Mouse (Mus musculus) spleen, adult 2 months (tissue): ENCODE data around the gene Snx12. TPM values are rescaled to one million over a fixed set of nuclear protein-coding genes. Genes with fewer than 3 reads are reported as not detected.

Experiments
- DNase-seq, 2 experiments: peaks; one replicate each; pipeline versions ENCODE4 v3.0.0 to v3.0.0-alpha.2; 2012 to 2021; ENCODE audit warnings: low spot score in 2 of 2, low read depth in 1 of 2
- H3K27ac ChIP-seq: fragments of 200-500 bp; 2 replicates; pipeline ENCODE4 v1.5.1; 2012; ENCODE audit warnings: low read length, inconsistent platforms; ENCODE audit not compliant: insufficient read depth
- H3K27me3 ChIP-seq: fragments of 200-500 bp; 2 replicates; pipeline ENCODE4 v1.6.1; 2012; ENCODE audit warnings: mild to moderate bottlenecking, moderate library complexity, low read length, inconsistent platforms; ENCODE audit not compliant: control insufficient read depth, insufficient read depth
- H3K36me3 ChIP-seq: fragments of 200-500 bp; 2 replicates; pipeline ENCODE4 v1.6.1; 2012; ENCODE audit warnings: mild to moderate bottlenecking, low read length, inconsistent platforms; ENCODE audit not compliant: control insufficient read depth, insufficient read depth
- H3K4me1 ChIP-seq: fragments of 200-500 bp; 2 replicates; pipeline ENCODE4 v1.6.1; 2011; ENCODE audit warnings: inconsistent platforms; ENCODE audit not compliant: control insufficient read depth, insufficient read depth, insufficient read length
- H3K4me3 ChIP-seq: fragments of 200-500 bp; 2 replicates; pipeline ENCODE4 v1.5.1; 2011; ENCODE audit warnings: mild to moderate bottlenecking, inconsistent platforms; ENCODE audit not compliant: insufficient read depth, insufficient read length; ENCODE audit errors: extremely low read depth
- CTCF ChIP-seq: fragments of 200-500 bp; IDR thresholded peaks from 2 replicates; pipeline ENCODE4 v1.5.1; 2011; ENCODE audit warnings: mild to moderate bottlenecking, inconsistent platforms; ENCODE audit not compliant: insufficient read depth, insufficient read length, insufficient replicate concordance; ENCODE audit errors: extremely low read depth
- POLR2A ChIP-seq: fragments of 200-500 bp; IDR thresholded peaks from 2 replicates; pipeline ENCODE4 v1.6.1; 2011; ENCODE audit warnings: low read depth, low read length, inconsistent platforms
- WGBS: fragments of 180-500 bp; shearing (Covaris S2); methylation state at CpG from one replicate; pipeline ENCODE4 v1.1.7; 2018; 5-methylcytosine and 5-hydroxymethylcytosine counted together
- polyA plus RNA-seq: library from polyadenylated mRNA; depleted of rRNA; stranded (reverse); fragments of >200 nt; gene quantifications from 2 replicates; pipeline ENCODE4 v1.2.3, GENCODE M21; 2012; rRNA removed

Snx12 gene
- 7.7 and 11.9 TPM in 2 replicates for polyA plus RNA-seq

- TF ChIP-seq POLR2A, result peak; percentile 4; the same call in 1 of the 2 replicates
- TF ChIP-seq CTCF, result no peak
Measured at GRCm38 (mm10) chrX:101221834-101222795, at the start of gene Snx12. TSS of gene Snx12 (minus strand) at chrX:101222563.

GRCm38 (mm10) chrX:101268755-101269124 lies 46.4 kb upstream of the Snx12 start, which contains the start of gene Gm20489:
TSS of gene Gm20489 (minus strand) at chrX:101269023.
- no peak for DNase-seq
- no peaks in the 10 kb centered on the region for H3K27me3 ChIP-seq
- peak within 1 kb of the TSS; percentile 98 for H3K27ac ChIP-seq
- WGBS, result 37% methylated on average over 3 of the region's 3 CpGs
- TF ChIP-seq POLR2A, result no peak
- TF ChIP-seq CTCF, result no peak
- H3K4me3 ChIP-seq, result peak within 1 kb of the TSS; percentile 65
- peaks cover 6% of the 10 kb centered on the region; the same call in 1 of the 2 replicates for H3K4me1 ChIP-seq
- H3K36me3 ChIP-seq, result peaks cover 12% of the 10 kb centered on the region; the same call in 1 of the 2 replicates

More at GRCm38 (mm10) chrX:101221834-101222795, at the start of gene Snx12:
- 29% methylated on average over 55 of the region's 55 CpGs for WGBS
- Histone ChIP-seq H3K36me3 (no peaks in the 10 kb centered on the region), H3K27ac (peak within 1 kb of the TSS; percentile 88), H3K27me3 (no peaks in the 10 kb centered on the region), H3K4me1 (no peaks in the 10 kb centered on the region), H3K4me3 (peak within 1 kb of the TSS; percentile 84)
- peak; percentile 68 to 85 for DNase-seq

- Histone ChIP-seq H3K36me3 (peaks cover 13% of the 10 kb centered on the region; the same call in 1 of the 2 replicates), H3K27ac (peak within 1 kb of the TSS; percentile 98), H3K4me1 (peaks cover 6% of the 10 kb centered on the region; the same call in 1 of the 2 replicates), H3K27me3 (no peaks in the 10 kb centered on the region), H3K4me3 (peak within 1 kb of the TSS; percentile 65)
- TF ChIP-seq CTCF, result no peak
- peak; percentile 78 for TF ChIP-seq POLR2A
- WGBS, result 26% methylated on average over 5 of the region's 5 CpGs
- peak; percentile 58 to 91 for DNase-seq
Measured at GRCm38 (mm10) chrX:101268025-101268754, 45.8 kb upstream of the Snx12 start, which contains the start of gene Il2rg. TSS of gene Il2rg (minus strand) at chrX:101268255.

GRCm38 (mm10) chrX:101266631-101267030 lies 44.3 kb upstream of the Snx12 start:
- peaks cover 16% of the 10 kb centered on the region for H3K36me3 ChIP-seq
- no peaks in the 10 kb centered on the region for H3K27me3 ChIP-seq
- TF ChIP-seq CTCF (no peak), POLR2A (no peak)
- no peak for DNase-seq
- peak overlapping the region; percentile 65 for H3K4me3 ChIP-seq
- H3K4me1 ChIP-seq, result peaks cover 6% of the 10 kb centered on the region; the same call in 1 of the 2 replicates
- WGBS, result 59% methylated on average over 6 of the region's 6 CpGs
- H3K27ac ChIP-seq, result peak overlapping the region; percentile 90

- TF ChIP-seq POLR2A, result no peak
- no peak for TF ChIP-seq CTCF
Measured at GRCm38 (mm10) chrX:101263892-101264291, 41.5 kb upstream of the Snx12 start, which contains the start of gene Gm614. TSS of gene Gm614 (minus strand) at chrX:101263992.

More at GRCm38 (mm10) chrX:101263892-101264291, 41.5 kb upstream of the Snx12 start, which contains the start of gene Gm614:
- Histone ChIP-seq H3K36me3 (peaks cover 23% of the 10 kb centered on the region), H3K4me3 (no peak within 1 kb of the TSS), H3K4me1 (peaks cover 6% of the 10 kb centered on the region; the same call in 1 of the 2 replicates), H3K27me3 (no peaks in the 10 kb centered on the region), H3K27ac (no peak within 1 kb of the TSS)
- DNase-seq, result no peak
- 92% methylated on average over 1 of the region's 1 CpGs for WGBS
